Mouse (Mus musculus) small intestine, adult 2 months (tissue): ENCODE measurements around the gene Sept9.

Experiments
- CTCF ChIP-seq: fragments of 200-500 bp; IDR thresholded peaks from 2 replicates; pipeline ENCODE4 v1.5.1; 2012; ENCODE audit warnings: low read depth, mild to moderate bottlenecking, control low read depth, inconsistent platforms, low read length, moderate library complexity, mixed read lengths; ENCODE audit not compliant: insufficient replicate concordance, insufficient read length; ENCODE audit errors: extremely low read depth
- POLR2A ChIP-seq: fragments of 200-500 bp; IDR thresholded peaks from 2 replicates; pipeline ENCODE4 v1.6.1; 2012; ENCODE audit warnings: low read depth, mild to moderate bottlenecking, control low read depth, inconsistent platforms, low read length, moderate library complexity

GRCm38 (mm10) chr11:117335146-117335545, 135.7 kb downstream of the Sept9 start:
- TF ChIP-seq POLR2A (no peak), CTCF (no peak)
